Mouse (Mus musculus) kidney, adult 2 months (tissue): Measurements from ENCODE around the gene Ice2.

ENCODE experiments used
- CTCF ChIP-seq: fragments of 200-500 bp; conservative IDR thresholded peaks from 2 replicates; pipeline ENCODE4 v1.5.1; 2011; ENCODE audit warnings: low read depth, mild to moderate bottlenecking, control low read depth, low read length, moderate library complexity, mixed read lengths; ENCODE audit not compliant: insufficient read depth, insufficient read length
- POLR2A ChIP-seq: fragments of 200-500 bp; IDR thresholded peaks from one replicate; pipeline ENCODE4 v1.6.1; 2011; ENCODE audit warnings: low read depth, low read length, control low read depth

DNA sequence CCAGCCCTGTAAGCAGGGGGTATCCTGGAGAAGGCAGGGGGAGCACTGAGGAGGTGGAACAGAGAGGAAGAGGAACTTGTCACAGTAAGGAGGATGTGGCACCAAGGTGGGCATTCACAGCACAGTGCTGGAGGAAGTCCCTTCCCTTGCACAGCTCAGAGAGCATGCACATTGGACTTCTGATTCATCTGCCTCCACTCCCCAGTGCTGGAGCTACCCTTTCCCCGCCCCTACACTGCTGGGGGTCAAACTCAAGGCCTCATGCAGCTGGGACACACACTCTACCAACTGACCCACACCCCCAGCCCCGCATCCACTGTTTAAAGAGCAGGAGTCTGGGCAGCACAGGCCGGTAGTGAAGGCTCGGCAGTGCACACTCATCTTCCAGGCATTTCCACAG, 68.4 kb downstream of the Ice2 start:
- TF ChIP-seq POLR2A (no peak), CTCF (no peak)
